Mouse (Mus musculus) cerebellum, adult 18-20 months (tissue): Measurements from ENCODE around the gene Pdzd2.
A peak's percentile ranks its signal among the peaks of the same experiment; 100 is the strongest.

Source experiments
- DNase-seq, 2 experiments: peaks; one replicate each; pipeline ENCODE4 v3.0.0; 2021

The Pdzd2 gene

DNA sequence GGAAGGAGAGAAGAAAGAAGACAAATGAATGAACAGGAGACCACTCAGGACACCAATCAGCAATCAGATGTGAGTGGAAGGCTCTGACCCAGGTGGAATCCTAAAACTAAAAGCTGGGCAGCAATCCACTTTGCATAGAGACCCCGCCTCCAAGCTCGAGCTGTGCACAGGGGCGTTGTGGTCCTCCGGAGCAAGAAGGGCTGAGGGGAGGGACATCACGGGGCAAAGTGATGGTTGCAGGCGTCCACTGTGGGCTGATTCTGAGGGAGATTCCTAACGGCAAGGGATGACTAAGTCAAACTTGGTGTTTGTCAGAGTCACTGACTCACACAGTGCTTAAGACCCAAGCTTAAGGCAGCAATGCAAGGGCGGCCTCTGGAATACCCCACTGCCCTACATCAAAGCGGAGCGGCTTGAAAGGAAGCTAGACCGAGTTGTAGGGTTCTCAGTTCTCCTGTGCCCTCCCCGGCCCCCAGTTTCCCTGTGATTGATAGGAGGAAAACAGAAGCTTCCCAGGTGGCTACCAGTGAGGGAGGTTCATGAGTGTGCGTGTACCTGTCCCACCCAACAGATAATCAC, 314.6 kb downstream of the Pdzd2 start:
- no peak for DNase-seq

DNA sequence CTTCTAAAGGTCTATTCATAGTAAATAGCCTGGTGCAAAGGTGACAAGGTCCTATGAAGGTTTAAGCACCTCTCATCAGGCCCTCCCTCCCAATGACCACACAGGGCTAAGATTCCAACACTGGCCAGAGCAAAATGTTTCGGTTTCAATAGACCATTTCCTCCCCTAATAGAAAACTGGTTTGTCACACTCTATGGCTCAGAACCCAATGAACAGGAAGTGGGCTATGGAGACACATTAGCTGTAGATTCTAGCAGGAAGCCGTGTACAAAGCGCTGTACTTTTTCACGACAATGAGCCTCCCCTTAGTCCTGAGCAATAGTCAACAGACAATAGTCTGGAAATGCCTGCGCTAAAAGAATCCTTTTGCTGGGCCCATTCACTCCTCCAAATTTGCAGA, 315.5 kb downstream of the Pdzd2 start:
- DNase-seq = no peak

- no peak for DNase-seq
Measured at GRCm38 (mm10) chr15:12420915-12421314, 318.8 kb downstream of the Pdzd2 start.

DNA sequence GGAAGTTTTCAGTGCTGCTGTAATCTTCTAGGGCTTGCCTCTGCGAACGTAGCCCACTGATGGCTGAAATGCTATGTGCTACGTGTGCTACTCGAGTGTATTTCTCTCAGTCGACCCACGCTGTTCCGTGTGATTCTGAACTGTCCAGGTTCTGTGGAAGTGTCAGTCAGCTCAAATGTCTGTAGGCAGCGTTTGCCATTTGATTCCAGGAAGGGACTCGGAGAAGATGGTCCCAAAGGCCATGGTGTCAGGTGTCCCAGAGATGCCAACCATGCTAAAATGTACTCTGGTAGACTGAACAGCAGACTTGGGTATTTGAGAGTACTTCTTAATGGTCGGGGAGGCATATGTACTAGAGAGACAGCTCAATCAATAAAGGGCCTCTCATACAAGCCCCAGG, 319.3 kb downstream of the Pdzd2 start:
- DNase-seq = no peak

DNA sequence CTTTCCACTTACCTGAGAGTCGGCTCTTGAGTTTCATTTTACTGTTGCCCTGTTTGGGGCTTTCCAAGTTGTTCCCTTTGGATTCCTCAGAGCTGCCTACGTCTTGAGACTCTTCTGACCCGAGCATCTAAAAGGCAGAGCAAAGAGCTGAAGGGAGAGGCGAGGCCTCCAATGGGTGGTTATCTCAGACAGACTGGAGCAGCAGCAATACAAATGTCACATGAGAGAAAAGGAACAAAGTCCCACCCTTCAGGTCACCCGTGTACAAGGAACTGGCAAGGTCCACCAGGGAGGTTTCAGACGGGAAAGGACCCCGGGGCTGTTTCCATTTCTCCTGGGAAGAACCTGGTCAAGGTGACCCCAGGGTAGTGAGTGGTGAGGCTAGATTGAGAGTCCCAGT, 320.3 kb downstream of the Pdzd2 start:
- no peak for DNase-seq

DNA sequence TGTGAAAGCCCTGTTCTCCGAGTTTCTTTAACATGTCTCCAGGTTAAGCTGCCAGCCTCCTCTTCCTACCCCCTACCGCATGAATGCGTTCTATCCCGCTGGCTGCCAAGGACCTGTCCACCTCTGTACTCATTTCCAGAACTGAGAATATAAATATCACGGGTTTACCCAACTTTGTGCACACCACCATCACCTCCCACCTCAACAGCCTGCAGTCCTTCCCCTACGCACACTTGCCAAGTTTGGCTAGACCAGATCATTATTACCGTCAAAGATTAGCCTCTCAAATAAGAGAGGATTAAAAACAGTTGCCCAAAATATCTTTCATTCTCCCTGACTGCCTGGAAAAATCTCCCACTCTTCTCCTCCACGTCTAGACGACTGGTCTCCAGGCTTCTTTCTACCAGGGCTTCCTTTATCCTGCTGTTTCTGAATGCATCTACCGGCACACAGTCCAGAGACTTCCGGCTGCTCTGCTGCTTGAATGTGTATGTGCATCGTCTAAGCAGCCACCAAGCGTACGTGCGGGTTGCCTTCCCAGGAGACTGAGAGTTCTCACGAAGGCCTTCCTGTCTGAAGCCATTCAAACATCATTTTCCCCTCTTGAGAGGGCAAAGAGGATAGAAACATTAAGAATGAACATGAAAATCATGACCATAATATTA, 324.1 kb downstream of the Pdzd2 start:
- DNase-seq = no peak

GRCm38 (mm10) chr15:12414696-12415095, 325.0 kb downstream of the Pdzd2 start:
- no peak for DNase-seq

DNA sequence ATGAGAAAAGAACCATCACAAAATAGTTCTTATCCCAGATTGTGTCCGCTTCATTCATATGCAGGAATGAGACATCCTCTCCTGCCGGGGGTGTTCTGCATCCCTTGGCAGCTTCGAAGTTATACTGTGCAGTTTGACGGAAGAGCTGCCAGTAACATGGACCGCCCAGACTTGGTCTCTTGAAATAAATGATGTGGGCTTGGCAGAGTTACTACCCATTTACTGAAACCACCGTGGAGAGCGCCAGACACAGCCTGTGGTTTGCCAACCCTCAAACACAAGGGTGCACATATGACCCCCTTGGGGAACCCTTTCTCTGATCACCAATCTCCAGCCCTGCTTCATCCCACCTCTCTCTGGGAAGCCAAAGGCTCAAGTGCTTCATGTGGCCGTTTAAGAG, 331.5 kb downstream of the Pdzd2 start:
- DNase-seq = no peak

GRCm38 (mm10) chr15:12405592-12405991, 334.1 kb downstream of the Pdzd2 start:
- DNase-seq = no peak

- DNase-seq = no peak
Measured at GRCm38 (mm10) chr15:12397032-12397431, 342.7 kb downstream of the Pdzd2 start.

GRCm38 (mm10) chr15:12394758-12395157, 345.0 kb downstream of the Pdzd2 start:
- DNase-seq = no peak

GRCm38 (mm10) chr15:12388726-12389489, 350.8 kb downstream of the Pdzd2 start:
- DNase-seq = no peak

GRCm38 (mm10) chr15:12384679-12385078, 355.0 kb downstream of the Pdzd2 start:
- DNase-seq = no peak

DNA sequence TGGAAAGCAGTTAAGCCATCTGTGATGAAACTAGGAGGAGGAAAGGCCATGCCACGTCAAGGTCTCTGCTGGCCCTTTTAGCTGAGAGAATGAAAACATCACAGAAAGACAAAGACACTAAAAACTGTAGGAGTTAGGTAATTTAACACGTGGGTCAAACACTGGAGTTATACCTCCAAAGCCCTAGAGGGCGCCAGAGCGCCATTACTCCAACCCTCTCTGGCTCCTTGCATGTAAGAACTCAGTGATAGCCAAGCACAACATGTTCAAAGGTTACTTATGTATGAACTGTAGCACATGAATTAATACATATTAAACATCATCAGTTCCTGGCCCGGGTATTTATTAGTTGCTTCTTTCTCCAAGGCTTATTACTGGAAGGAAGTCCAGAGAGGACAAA, 359.2 kb downstream of the Pdzd2 start:
- no peak for DNase-seq

DNA sequence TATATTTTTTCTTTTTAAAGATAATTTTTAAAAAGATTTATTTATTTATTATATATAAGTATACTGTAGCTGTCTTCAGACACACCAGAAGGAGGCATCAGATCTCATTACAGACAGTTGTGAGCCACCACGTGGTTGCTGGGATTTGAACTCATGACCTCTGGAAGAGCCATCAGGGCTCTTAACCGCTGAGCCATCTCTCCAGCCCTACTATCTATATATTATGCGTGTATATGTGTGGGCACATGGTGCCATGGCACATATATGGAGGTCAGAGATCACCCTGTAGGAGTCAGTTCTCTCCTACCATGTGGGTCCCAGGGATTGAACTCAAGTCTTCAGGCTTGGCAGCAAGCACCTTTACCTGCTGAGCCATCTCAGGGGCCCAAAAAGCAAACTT, 359.7 kb downstream of the Pdzd2 start:
- no peak for DNase-seq

- no peak for DNase-seq
Measured at GRCm38 (mm10) chr15:12377800-12378199, 361.9 kb downstream of the Pdzd2 start.

GRCm38 (mm10) chr15:12376491-12377069, 363.1 kb downstream of the Pdzd2 start:
- DNase-seq = no peak

- peak; percentile 64 for DNase-seq
Measured at GRCm38 (mm10) chr15:12375641-12376311, 363.9 kb downstream of the Pdzd2 start.

- DNase-seq = no peak
Measured at GRCm38 (mm10) chr15:12374916-12375315, 364.8 kb downstream of the Pdzd2 start.

- peak in 1 of 2 experiments; percentile 15 for DNase-seq
Measured at GRCm38 (mm10) chr15:12373918-12374317, 365.8 kb downstream of the Pdzd2 start.

- peak in 1 of 2 experiments; percentile 14 for DNase-seq
Measured at GRCm38 (mm10) chr15:12373496-12373895, 366.2 kb downstream of the Pdzd2 start.

DNA sequence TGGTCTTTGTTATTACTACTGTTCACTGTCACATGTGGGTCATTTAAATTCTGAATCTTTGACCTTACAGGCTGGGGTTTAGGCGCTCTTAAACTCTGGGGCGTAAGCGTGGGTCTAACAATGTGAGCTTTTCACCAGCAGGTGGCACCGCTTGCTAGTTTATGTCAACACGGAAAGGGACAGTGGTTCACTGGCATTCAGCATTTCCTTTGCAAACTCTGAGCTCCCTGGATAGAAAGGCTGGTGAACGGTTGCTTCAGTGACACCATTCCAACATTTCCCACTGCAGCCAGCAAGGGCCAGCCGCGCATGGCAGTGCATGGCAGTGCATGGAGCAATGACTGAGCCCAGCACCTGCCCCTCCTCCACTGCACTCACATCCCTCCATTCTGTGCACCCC, 368.5 kb downstream of the Pdzd2 start:
- peak; percentile 77 to 81 for DNase-seq

- no peak for DNase-seq
Measured at GRCm38 (mm10) chr15:12370096-12370495, 369.6 kb downstream of the Pdzd2 start.
